Mouse (Mus musculus) left cerebral cortex, adult 11 months (tissue): ENCODE results near the gene Fam131a.

Experiments used
- DNase-seq: peaks from one replicate; pipeline ENCODE4 v3.0.0; 2022; ENCODE audit warnings: low spot score

Fam131a gene

DNA sequence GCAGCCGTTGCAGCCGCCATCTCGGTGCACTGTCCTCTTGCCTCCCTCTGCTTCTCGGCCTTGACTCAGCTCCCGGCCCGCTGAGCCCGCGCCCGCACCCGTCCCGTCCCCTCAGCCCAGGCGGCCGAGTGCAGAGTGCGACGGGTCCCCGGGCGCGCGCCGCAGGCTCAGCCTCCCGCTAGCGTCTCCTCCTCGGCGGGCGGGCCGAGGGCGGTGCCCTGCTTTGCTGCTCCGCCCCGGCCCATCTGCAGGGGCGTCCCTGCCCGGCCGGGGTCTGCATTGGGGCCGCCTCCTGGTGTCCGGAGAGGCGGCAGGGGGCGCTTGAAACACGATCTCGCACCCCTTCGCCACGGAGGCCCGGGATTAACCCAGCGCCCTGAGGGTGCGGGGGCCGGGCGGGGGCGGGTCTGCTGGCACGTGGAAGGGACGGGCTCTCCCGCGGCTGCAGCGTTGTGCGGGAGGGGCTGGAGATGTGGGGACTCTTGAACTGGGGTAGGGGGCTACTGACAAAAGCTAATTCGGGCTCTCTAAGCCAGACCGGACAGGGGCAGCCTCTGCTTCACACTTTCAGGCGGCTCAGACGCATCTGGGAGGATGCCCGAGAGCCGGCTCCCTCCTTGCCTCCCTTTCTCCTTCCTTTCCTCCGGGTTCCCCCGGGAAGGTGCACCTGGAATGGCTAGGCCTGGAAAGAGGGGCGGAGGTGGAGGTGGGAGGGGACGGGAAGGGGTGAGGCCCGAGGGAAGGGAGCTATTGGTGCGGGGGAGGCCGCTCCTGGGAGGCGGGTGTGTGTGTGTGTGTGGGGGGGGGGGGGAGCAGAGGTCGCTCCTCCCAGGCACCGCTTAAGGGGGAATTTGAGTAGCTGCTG, 23.2 kb downstream of the Fam131a start:
- peak; percentile 74 for DNase-seq

DNA sequence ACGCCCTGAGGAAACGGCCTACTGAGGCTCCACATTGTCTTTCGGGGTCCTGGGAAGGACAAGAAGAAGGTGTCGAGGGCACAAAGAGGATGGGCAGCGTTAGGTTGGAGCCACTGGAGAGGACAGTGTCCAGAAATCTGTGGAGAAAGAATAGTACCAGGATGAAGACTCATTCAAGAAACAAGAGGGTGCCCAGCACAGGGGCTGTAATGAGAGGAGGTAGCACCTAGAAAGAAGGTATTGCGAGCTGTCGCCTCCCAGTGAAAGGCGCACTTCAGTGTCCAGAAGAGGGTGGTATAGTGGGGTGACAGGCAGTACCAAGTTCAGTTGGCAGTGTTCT, 23.8 kb downstream of the Fam131a start:
- DNase-seq: no peak

DNA sequence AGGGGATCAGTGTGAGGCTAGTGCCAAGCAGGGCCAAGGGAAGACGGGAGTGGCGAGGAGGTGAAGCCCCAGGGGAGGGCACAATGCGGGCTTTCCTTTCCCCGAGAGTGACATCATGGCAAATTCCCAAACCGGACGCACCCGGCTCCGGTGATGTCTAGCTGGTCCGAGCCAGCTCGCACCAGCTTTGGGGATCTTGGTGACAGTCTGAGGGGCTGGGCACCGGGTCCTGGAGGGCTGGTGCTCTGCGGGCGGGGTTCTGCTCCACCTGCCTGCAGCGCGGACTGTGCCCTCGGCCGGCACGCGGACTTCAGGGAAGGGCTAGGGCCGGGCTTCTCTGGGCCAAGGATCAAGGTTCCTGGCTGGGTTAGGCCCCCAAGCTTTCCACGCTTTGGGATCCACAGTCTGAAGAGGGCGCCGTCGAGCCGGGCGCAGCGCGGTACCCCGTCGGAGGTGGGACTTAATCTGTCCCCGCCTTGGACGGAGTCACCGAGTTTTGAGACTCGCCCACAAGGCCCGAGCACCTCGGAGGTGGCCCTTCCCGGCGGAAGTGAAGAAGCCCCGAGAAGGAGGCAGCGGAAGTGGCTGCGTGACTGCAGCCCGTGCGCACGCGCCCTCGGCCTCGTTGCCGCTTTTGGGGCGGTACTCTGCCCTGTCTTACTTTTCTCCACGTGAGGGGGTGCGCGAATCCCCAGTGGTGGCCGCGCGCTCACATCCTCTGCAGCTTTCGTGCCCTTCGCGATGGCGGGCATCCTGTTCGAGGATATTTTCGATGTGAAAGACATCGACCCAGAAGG, 24.3 kb downstream of the Fam131a start, which contains the start of the genes Polr2h and Clcn2:
TSS of gene Polr2h (plus strand) at position 485 of the 797 bp plus-strand sequence.
TSS of gene Clcn2 (minus strand) at position 566 of the 797 bp plus-strand sequence.
- DNase-seq: peak; percentile 96

DNA sequence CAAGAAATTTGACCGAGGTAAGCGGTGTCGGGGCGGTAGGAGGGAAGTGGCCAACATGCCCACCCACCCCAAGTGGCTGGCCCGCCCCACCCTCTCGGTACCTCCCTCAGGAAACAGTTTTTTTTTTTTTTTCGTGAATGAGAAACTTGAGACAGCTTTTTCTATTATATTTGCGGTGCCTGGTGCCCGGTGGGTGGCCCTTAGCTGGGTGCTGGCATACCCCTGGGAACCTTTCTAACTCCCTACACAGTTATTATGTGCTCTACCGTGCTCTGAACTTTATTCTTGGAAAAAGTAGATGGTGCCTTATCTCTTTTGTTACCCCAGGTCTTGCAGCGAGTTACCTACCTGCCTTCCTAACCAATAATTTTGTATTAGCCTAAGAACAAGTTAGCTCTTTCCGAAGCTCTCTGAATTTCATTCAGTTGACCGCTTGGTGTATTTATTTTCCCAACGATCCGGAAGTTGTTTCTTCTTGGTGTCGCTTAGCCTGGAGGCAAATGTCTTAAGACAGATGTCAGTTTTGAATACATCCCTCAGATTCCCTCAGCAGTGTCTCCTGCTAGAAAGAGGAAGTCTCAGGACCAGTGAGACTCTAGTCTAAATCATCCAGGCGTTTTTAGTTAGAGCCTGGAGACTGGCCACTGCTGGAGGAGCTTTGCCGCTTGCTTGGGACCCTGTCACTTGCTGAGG, 25.1 kb downstream of the Fam131a start:
- DNase-seq: no peak

- DNase-seq: no peak
Observed at GRCm38 (mm10) chr16:20721808-20722207, 28.8 kb downstream of the Fam131a start.

- no peak for DNase-seq
Observed at GRCm38 (mm10) chr16:20722736-20723135, 29.7 kb downstream of the Fam131a start.

- no peak for DNase-seq
Observed at GRCm38 (mm10) chr16:20723247-20723646, 30.2 kb downstream of the Fam131a start.

- DNase-seq: no peak
Observed at GRCm38 (mm10) chr16:20724338-20724748, 31.3 kb downstream of the Fam131a start.

DNA sequence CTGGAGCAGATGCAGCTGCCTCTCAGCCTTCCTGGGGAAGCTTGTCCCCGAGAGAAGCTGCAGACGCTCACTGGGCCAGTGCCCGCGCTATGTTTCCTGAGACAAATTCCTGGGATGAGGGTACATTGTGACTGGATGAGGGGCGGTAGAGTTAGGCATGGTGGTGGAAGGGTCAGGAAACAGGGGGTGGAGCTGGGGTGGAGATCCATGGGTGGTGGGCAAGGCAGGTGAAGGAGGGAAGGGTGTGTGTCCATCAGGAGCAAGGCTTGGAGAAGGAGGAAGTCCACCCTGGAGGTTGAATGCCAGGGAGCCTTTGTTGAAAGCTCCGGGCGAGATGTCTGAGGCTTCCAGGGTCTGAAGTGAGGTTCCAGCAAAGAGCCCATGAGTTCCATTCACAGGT, 32.3 kb downstream of the Fam131a start:
- DNase-seq: no peak

GRCm38 (mm10) chr16:20725750-20726149, 32.7 kb downstream of the Fam131a start:
- DNase-seq: no peak

- no peak for DNase-seq
Observed at GRCm38 (mm10) chr16:20726384-20726783, 33.3 kb downstream of the Fam131a start.

- no peak for DNase-seq
Observed at GRCm38 (mm10) chr16:20730293-20730711, 37.3 kb downstream of the Fam131a start.

GRCm38 (mm10) chr16:20731688-20732087, 38.6 kb downstream of the Fam131a start:
- DNase-seq: no peak

GRCm38 (mm10) chr16:20732251-20732924, 39.3 kb downstream of the Fam131a start:
- no peak for DNase-seq

DNA sequence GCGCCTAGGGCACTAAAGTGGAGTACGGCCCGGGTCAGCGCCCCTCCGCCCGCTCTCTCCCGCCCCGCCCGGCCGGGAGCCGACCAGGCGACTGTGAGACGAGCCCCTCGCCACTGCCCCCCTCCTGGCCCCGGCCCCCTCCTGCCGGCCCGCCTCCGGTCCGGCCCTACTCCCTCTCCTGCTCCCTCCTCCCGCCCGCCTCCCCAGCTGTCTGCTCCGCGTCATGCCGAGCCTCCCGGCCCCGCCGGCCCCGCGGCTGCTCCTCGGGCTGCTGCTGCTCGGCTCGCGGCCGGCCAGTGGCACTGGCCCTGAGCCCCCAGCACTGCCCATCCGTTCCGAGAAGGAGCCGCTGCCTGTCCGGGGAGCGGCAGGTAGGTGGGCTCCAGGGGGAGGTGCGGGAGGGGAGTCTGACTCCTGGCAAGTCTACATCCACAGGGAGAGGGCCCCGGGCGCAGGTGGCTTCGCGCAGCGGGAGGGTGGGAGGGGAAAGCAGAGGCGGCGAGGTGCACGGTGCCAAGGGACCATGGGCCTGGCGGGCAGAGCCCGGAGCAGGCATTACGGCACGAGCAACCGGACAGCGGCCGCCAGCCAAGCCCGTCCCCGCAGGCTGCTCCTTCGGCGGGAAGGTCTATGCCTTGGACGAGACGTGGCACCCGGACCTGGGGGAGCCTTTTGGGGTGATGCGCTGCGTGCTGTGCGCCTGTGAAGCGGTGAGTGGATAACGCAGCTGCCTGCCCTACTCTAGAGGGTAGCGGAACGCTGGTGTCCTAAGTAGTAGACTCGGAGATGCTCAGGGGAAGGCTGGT, 40.1 kb downstream of the Fam131a start, which contains the start of gene Chrd:
TSS of gene Chrd (plus strand) at position 203 of the 806 bp plus-strand sequence.
- no peak for DNase-seq

DNA sequence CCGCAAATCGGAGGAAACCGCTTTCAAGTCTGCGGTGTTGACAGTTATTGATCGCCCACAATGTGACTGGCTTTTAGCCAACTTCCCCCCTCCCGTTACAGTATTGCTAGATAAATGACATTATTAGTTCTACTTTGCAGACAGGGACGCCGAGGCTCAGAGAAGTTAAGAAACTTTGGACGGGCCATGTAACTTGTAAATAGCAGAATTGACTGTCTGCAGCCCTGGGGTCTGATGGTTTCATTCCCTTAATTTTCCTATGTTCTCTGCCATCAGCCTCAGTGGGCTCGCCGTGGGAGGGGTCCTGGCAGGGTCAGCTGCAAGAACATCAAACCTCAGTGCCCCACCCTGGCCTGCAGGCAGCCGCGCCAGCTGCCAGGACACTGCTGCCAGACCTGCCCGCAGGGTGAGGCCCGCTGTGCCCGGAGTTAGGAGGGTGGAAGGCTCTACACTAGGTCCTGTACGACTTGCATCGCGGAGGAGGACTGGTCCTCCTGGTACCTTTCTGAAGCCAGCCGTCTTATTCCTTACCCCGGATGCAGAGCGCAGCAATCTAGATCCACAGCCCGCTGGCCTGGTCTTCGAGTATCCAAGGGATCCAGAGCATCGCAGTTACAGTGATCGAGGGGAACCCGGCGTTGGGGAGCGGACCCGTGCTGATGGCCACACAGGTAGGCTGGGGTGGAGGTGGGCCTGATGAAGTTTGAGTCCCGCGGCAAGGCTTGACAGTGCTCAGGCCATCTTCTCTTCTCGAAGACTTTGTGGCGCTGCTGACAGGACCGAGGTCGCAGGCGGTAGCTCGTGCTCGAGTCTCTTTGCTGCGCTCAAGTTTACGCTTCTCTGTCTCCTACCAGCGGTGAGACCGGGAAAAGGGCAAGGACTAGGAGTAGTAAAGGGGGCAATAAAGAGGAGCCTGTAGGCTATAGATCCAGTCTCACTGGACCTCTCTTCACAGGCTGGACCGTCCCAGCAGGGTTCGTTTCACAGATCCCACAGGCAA, 41.0 kb downstream of the Fam131a start, which contains the start of gene Thpo:
TSS of gene Thpo (minus strand) at position 781 of the 1,000 bp plus-strand sequence.
- DNase-seq: no peak

DNA sequence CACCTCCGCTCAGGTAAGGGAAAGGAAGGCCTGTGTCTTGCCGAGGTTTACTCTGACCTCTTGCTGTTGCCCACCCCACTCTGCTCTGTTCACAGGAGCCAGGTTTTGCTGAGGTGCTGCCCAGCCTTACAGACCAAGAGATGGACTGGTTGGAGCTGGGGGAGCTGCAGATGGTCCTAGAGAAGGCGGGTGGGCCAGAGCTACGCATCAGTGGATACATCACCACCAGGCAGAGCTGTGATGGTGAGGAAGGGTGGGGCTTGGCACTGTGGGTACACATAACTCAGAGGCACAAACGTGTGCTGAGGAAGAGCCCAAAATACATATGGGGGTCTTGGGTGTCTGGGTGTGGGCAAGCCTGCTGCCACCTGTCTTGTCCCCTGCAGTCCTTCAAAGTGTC, 42.6 kb downstream of the Fam131a start:
- no peak for DNase-seq

GRCm38 (mm10) chr16:20736168-20736567, 43.1 kb downstream of the Fam131a start:
- DNase-seq: no peak

GRCm38 (mm10) chr16:20736823-20737222, 43.8 kb downstream of the Fam131a start:
- no peak for DNase-seq
